Mouse (Mus musculus): ENCODE measurements around the gene Serpinf2.

The Serpinf2 gene

DNA sequence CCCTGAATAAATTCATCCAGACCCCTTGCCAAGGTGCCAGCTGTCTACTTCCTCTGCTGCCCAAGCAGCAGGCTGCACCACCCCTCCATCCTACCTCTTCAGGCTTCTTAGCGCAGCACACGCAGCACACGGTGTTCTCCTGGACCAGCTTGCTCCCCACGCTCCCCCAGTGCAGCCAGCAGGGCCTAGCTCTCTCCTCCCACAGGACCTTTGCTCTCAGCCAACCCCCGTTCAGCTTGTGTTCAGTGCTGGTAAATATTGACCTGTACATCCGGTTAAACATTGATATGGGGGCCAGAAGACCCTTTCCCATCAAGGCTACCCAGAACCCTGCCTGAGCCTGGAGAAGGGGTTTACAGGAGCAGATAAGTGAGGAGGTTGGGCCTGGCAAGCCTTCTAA is at the start of gene Serpinf2:
Gene Serpinf2, minus strand, starts transcription at position 229 of the 400 bp plus-strand sequence.
- DNase-seq (ENCODE audit: low spot score in 2 of 2): no peak

DNA sequence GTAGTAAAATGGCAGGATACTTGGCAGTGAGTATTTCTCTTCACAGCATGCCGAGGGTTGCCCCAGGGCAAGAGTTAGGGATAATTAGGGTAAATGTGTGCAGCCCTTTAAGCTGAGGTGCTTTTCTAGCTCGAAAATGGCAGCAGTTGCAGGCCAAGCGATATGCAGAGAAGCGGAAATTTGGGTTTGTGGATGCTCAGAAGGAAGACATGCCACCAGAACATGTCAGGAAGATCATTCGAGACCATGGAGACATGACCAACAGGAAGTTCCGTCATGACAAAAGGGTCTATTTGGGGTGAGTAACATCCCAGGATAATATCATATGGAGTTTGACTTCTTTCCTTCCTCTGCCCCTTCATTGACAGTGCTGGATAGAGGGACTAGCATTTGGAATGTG is 48.1 kb upstream of the Serpinf2 start:
- DNase-seq (ENCODE audit: low spot score in 2 of 2): no peak

DNA sequence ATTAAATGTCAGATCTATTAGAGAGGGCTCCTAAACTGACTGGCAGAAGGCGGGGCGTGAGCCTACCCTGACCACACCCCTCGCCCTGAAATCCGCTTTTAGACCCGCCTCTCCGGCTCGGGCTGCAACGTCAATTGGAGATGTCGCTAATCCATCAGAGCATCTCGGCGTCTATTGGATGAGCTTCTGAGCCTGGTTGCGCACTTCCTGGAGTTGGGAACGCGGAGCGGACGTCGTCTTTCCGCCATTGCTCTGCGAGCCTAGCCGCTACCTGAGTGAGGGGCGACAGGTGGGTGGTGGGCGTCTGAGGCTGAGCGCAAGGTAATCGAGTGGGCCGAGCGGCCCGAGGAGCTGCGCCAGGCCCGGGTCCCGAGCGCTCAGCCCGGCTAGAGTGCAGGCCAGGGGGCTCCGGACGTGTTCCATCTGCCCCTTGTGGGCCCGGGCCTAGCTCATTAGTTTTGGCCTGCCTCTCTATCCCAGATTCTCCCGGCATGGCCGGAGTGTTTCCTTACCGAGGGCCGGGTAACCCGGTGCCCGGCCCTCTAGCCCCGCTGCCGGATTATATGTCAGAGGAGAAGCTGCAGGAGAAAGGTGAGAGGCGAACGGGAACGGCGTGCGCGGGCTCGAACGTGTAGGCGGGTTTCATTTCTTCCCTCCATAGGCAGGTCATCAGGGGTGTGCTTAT is 47.4 kb upstream of the Serpinf2 start, which contains the start of gene Prpf8:
Gene Prpf8, plus strand, starts transcription at position 216 of the 685 bp plus-strand sequence.
- peak; percentile 95 to 96 for DNase-seq (ENCODE audit: low spot score in 2 of 2)

DNA sequence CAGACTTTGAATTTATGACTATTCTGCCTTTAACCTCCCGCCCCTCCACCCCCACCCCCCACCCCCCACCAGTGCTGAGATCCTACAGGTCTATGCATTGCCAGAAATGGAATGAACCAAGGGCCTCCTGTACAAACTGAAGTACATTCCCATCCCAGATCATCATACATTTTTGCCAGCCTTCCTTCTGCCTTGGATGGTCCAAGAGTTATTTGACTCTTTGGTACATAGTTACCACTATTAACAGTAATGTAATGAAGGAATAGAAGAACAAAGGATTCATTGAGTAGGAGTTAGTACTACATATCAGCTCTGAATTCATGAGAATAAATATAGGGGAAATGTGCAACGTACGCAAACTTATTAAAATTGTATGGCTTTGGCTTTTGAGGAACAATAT is 46.8 kb upstream of the Serpinf2 start:
- DNase-seq (ENCODE audit: low spot score in 2 of 2): no peak

DNA sequence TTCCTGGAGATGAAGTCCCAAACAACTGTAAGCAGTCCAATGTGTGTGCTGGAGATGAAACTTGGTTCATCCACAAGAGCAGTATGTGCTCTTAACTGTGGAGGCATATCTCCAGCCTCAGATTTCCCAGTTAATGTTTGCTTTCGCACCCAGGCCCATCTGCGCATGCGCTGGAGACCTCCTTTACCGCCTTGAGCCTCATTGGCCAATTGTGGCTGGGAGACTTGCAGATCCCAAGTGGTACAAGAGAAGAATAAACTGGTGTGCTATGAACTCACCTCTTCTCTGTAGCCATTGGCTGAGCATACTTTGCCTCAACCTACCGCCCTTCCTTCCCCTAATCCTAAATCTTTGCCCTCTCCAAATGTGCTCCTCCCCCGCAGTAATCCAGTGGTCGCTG is 34.0 kb upstream of the Serpinf2 start:
- no peak for DNase-seq (ENCODE audit: low spot score in 2 of 2)

DNA sequence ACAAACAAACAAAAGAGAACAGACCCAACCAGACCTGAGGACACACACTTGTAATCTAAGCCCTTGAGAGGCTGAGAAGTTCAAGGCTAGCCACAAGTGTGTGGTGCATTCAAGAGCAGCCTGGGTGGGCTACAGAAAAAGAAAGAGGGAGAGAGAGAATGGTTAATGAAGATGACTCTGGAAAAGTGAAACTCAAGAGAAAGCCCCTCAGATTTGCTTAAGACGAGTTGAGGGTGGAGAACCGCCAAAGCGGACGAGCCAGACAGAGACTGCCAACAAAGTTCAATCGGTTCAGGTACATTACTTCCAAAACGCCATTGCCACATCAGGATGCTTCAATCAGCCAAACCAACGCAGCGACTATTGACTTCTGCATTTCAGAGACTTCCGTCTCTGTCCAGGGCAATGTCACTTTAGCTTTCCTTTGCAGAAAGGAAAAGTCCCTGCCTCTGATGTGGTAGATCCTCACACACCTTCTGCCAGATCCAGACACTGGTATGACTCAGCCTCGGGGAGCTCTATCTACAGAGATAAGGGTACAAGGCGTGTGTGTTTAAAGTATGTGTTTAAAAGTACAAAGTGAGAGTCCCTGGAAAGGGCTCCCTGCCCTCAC is 33.2 kb upstream of the Serpinf2 start:
- no peak for DNase-seq (ENCODE audit: low spot score in 2 of 2)

DNA sequence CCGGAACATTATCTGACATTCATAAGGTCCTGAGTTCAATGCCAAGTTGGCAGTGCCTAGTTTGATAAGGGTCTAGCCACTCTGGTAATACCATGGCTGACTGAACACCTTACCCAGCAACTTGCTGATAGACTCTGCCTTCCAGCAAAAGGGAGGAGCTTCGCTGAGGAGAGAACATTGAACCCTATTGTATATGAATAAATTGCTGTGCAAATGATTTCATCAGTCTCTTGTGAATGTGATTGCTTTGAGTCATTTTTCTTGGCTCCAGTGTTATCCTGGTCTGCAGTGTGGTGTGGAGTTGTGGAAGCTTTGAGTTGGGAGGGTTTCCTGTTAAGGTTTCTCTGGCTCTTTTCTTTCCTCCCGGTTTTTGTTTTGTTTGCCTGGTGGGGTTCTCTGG is 31.3 kb upstream of the Serpinf2 start:
- DNase-seq (ENCODE audit: low spot score in 2 of 2): no peak

DNA sequence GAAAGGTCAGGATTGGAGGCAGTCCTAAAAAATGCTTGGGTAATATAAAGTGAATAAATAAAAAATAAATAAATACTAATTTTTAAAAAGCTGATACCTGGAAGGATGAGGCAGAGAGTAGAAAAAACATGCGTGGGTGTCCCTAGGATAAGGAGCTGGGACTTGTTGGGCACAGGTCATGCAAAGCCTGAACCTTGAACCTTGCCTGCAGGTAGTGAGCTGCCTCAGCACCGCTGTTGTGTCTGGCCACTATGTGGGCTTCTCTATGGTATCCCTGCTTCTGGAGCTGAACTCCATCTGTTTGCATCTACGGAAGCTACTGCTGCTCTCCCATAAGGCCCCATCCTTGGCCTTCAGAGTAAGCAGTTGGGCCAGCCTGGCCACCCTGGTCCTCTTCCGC is 29.9 kb upstream of the Serpinf2 start:
- DNase-seq (ENCODE audit: low spot score in 2 of 2): no peak

DNA sequence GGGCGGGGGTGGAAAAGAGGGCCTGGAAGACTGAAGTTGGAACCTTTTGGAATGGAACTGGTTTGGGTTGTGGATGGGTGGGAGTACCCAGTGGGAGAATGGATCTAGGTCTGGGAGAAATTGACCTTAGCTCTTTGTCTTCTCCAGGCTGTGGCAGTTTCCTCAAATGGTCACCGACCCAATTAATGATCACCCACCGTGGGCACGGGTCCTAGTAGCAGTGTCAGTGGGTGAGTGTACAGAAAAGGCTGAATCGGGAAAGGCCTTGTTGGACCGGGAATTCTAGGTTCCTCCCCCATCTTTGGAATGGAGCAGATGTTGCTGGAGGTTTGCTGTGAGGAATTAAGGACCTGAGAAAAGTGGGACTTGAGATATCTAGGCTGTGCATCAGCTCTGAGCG is 29.0 kb upstream of the Serpinf2 start:
- DNase-seq (ENCODE audit: low spot score in 2 of 2): no peak

DNA sequence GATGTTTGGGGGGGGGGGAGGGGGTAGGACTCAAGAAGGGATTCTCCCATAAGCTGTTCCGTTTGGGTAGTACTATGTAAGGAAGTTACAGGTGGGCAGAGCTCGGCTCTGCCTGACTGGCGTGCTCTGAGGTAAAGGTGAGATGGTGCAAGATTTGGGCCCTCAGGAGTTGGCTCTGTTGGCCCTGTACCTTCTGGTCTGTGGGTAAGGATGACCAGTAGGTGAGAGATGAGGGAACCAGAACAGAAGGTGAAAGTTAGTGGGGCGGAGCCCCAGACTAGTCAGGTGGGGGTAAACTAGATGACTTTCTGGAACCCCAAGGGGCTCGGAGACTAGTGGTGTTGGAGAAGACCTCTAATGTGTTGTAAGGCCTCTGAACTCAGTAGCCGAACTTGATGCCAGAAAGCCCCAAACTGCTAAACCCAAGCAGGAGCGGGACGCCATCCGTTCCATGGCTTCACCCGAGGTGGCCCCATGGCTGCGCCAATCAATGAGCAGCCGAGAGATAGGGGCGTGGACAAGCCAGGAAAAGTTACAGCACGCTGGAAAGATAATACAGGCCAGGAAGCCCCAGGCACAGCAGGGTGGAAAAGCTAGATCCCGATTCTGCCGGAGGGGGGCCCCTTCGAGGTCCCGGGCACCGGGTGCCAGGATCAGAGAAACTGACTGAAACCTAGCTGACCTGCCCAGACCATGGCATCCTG is 28.3 kb upstream of the Serpinf2 start:
- DNase-seq (ENCODE audit: low spot score in 2 of 2): peak; percentile 67 to 69

DNA sequence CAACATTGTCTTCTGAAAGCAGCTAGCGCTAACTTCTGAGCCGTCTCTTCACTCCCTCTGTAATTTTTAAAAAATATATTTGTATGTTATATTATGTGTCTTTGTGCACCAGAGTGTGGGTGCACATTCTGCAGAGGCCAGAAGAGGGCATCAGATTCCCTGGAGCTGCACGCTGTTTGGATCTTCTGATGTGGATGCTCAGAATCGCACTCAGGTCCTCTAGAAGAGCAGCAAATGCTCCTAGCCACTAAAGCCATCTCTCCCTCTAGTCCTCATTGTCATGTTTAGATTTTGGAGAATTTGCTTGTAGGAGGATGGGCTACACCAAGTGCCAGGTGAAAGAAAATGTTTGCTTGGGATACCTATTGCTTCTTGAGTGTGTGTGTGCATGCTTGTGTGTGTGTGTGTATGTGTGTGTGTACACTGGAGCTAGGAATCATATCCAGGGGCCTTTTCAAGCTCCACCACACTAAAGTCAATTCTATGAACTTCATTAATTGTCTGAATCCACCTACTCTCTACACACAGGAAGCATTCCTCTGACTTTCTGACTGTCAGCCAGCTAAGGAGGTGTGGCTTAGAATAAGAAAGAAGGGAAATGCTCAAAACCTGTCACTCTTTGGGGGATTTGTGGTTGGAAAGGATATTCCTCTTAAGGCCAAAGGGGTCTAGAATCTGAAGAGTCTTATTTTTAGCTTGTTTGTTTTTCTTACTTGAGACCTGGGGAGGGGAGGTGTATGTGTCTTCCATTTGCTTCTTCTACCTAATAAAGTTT is 27.5 kb upstream of the Serpinf2 start:
- DNase-seq (ENCODE audit: low spot score in 2 of 2): no peak

DNA sequence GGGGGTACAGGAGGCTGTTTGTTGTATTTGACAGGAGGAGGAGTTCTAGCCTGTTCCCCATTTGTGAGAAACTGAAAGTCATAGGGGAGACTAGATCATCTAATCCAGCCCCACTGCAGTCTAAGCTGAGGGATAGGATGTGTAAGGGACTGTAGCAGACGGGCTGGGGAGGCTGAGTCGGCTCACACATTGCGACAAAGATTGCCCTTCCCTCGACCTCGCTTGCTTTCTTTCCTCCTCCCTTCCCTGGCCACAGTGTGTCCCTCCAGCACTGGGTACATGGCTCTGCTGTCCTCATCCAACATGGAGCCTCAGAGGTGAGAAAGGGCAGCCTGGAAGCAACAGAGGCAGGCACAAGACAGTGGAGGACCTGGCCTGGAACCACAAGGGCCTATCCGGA is 25.7 kb upstream of the Serpinf2 start:
- DNase-seq (ENCODE audit: low spot score in 2 of 2): no peak

DNA sequence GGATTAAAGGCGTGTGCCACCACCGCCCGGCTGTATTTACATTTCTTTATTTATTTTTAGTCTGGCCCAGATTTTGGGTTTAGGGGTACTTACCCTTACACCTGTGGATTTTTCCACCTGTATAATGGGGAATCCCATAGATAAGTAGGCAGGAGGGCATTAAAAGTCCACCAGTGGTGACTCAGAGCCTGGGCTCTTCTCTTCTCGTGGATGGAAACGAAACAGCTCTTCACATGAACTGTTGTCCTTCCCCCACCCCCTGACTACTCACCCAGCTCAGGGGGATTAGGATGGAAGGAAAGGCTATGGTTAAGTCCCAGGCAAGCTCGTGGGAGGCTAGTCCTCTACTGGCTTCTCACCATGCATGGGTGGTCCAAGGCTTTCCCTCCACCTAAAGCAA is 25.0 kb upstream of the Serpinf2 start:
- DNase-seq (ENCODE audit: low spot score in 2 of 2): no peak

DNA sequence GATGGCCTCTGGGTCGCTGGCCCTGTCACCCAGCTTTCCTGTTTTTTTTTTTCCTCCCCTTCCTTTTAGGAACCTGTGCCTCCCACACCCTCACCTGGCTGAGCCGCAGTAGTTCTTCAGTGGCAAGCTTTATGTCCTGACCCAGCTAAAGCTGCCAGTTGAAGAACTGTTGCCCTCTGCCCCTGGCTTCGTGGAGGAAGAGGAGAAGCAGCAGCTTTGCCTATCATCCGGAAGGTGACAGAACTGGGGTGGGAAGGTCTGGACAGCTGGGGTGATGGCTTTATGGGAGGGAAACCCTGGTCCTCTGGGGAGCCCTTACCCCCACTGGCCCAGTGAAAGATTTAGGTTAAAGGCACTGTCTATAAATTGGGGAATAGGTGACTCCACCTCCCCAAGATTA is 24.2 kb upstream of the Serpinf2 start:
- DNase-seq (ENCODE audit: low spot score in 2 of 2): no peak

DNA sequence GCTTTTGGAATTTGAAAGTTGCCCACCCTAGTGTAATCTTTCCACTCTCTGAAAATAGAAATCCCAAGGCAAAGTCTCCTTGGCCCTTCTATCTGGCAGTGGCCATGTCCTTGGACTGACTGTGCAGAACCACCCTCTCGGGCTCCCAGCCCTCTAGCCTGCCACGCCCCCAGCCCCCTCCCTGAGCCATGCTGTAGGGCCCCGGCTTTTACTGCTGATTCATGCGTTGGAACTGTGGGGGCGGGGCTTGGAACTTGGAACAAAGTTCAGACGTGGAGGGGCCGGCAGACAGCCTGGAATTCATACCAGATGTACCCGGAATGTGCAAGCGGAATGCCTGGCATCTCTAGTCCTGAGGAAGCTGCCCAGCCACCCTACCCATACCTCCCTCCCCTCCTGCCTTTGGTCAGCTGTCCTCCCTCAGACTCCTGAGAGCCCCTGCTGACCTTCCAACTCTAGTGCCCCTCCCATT is 23.5 kb upstream of the Serpinf2 start:
- DNase-seq (ENCODE audit: low spot score in 2 of 2): peak; percentile 90 to 94

DNA sequence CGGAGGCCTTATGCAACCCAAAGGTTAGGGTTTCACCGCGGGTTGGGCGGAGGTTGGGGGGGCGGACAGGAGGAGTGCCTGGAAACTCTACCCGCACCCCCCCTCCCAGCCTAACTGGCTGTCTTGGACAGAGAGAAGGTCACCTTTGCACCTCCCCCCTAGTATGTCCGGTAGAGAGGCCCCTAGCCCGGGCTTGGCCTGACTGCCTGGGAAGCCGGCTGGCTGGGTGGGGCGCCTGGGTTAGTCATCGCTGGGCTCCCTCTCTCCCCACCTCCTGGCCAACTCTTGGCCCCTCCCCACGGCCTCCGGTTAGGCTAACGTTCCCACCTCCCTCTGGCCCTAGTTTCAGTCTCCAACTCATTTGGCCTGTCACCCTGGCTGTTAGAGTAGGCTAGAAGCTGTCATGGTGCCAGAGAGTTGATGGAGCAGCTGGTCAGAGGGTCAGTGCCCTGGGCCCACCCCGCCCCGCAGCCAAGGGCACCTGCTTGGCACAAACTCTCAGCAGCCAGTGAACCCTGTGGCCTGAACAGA is 22.9 kb upstream of the Serpinf2 start:
- peak; percentile 80 to 85 for DNase-seq (ENCODE audit: low spot score in 2 of 2)

DNA sequence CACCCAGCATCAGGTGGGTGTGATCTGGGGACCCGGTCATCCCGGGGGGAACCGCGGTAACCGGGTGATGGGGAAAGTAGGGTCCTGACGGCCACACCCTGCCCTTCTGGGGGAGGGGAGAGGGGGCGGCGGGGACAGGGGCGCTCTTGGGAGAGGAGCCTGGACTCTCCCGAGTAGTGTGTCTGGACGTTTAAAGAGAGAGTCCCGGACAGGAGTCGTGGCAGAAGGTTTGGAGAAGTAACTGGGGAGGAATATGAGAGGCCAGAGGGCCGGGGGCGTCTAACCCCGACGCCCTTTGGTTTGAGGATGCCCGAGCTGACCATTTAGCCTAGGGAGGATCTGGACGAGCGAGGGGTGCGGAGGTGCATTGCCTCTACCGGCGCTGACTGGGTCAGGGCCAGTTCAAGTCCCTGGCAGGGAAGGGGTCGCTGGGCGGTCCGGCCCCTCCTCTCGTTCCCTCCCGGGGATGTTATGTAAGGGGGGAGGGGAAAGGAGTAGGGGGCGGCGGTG is 22.4 kb upstream of the Serpinf2 start:
- no peak for DNase-seq (ENCODE audit: low spot score in 2 of 2)

DNA sequence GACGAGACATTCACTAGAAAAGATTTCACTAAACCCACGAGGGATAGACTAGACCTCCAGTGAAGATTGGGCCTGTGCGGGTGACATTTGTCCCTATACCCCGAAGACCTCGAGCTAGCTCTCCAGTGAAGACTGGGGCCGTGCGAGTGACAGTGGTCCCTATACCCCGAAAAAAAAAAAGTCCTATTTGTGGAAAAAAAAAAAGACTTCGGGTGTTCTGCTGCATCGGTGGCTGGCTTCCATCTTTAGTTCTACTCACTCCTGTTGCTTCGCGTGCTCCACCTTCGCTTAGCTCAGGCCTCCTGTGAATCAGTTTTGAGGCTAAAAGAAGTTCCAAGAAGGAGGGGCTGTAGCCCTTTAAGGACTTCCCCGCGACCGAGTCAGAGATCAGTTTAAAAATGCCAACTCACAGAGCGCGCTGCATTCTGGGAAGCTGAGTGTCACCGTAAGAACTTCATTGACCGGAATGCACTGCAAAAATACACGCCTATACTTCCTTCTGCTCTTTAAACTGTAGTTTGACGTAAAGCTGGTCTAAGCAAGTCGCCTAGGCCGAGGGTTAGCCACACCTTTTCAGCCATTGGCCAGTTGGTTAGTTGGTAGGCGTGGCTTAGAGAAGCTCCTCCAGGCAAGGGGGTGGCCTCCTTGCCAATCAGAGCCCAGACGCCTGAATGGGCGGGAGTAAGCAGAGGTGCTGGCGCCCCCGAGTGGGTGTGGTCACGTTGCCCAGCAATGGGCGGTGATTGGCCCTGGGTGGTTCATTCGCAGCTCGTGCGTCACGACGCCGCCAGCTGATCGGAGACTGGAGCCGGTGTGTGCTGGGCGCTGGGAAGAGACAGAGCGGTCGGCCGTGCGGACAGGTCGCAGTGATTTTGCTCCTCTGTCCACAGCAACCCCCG is 21.7 kb upstream of the Serpinf2 start, which contains the start of gene Tlcd2:
Gene Tlcd2, plus strand, starts transcription at position 872 of the 899 bp plus-strand sequence.
- DNase-seq (ENCODE audit: low spot score in 2 of 2): peak; percentile 99 to 100

DNA sequence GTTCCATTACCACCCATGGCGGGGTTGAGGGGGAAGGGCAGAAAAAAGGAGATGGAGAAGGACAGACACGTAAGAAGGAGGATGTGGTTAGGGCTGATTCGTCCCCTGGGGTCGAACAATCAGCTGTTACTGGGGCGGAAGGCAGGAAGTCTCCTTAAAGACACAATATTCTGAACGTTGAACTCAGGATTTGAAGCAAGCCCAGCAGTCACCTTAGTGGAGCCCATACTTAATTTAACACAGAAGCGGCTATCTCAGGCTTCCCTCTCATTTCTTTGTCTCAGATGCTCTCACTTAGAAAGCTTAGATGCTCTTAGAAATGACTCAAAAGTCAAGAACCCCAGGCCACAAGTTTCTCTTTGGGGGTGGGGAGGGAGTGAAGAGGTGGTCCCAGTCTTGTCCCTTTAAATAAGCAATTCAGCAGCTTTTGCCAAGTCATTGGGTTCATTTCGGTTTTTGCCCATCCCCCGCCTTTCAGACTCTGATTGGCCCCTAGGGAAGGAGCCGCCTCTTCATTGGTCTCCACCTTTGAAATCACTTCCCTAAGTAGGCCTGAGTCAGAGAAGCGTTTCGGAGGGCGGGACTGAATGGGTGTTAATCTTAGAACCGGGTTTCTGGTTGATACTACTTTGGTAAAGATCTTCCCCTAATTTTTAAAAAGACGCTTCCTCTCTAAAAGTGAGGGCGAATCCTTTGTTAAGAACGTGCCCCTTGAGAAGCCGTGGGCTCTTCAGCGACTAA is 20.9 kb upstream of the Serpinf2 start:
- DNase-seq (ENCODE audit: low spot score in 2 of 2): peak; percentile 86

DNA sequence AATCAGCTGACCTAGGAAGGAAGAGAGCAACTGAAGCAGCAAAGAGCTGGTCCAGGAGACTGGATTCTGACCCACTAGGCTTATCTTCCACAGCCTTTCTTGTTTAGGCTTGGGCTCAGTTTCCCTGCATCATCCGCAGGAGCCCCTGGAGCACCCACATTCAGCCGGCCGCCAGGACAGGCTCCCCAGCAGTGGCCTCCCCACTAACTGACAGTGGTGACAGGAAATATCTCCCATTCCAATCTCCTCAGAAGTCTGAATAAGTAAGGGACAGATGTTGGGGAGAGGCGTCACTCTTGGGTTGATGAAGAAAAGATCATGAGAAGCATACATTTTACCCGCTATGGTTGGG is 20.3 kb upstream of the Serpinf2 start:
- no peak for DNase-seq (ENCODE audit: low spot score in 2 of 2)

Data from urinary bladder, postnatal 4 days (tissue).